Mouse (Mus musculus) naive thymus-derived CD4-positive, alpha-beta T cell, adult 2 months (primary cell): Measurements from ENCODE around the gene Inafm1.
"Not testable (repeated sequence)": the region's sequence is repeated elsewhere in the genome, so short reads cannot be mapped to it uniquely, and the experiment has no call there.

Experiments used
- DNase-seq: peaks from one replicate; pipeline ENCODE4 v3.0.0-alpha.2; 2011; ENCODE audit warnings: low read depth

Inafm1 gene

DNA sequence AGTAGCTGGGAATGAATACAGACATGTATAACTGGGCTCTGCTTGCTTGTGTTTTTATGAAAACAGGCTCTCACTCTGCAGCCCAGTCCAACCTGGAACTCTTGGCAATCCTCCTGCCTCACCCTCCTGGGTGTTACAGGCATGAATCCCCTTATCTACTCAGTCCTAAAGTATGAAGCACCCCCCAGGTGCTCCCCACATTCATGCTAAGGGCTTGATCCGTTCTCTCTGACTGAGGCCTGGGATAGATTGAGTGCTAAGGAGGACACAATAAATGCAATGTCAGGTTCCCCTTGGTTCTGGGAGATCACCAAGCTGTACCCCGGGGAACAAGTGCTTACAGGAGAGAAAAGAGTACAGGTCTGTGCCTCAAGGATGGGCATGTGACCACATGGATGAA, 24.2 kb upstream of the Inafm1 start:
- no peak for DNase-seq

DNA sequence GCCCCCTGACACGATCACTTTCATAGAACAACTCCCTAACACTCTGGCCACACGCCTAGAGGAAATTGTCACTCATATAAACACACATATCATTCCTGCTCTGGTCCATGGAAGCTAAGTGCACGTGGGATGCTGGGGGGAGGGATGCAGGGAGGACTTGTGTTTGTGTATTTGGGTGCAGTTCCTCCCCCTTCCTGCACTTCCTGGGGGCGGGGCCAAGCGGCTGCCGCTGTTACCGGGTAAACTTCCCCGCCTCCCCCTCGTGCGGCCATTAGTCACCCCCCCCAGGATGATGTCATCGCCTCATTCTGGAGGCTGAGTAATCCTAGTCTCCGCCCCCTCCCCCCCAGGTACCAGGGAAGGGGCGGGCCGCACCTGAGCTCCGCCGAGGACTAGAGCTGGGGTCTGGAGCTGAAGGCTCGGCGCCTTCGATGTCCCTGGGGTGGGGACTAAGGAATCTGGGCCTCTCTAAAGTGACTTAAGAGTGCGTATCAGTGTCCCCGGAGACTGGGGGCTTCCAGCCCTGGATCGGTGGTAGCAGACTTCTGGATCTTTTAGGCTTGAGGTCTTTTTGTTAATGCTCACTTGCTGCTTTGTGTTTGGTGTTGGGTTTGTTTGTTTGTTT, 23.5 kb upstream of the Inafm1 start:
- peak; percentile 97 for DNase-seq

DNA sequence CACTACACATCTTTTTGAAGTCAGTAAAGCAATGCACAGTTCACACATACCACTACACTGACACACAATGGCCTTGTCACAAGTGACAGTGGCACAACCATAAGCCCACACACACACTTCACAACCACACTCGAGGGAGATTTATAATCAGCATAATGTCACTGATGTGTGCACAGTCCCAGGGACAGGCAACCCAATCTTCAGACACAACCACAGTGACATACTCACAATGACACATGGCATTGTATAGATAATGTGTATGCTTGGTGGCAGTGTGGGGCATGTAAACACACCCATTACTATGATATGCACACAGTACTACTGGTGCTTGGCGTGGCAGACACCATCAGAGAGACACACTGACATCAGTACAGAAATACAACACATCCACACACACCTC, 22.7 kb upstream of the Inafm1 start:
- DNase-seq = peak; percentile 55

DNA sequence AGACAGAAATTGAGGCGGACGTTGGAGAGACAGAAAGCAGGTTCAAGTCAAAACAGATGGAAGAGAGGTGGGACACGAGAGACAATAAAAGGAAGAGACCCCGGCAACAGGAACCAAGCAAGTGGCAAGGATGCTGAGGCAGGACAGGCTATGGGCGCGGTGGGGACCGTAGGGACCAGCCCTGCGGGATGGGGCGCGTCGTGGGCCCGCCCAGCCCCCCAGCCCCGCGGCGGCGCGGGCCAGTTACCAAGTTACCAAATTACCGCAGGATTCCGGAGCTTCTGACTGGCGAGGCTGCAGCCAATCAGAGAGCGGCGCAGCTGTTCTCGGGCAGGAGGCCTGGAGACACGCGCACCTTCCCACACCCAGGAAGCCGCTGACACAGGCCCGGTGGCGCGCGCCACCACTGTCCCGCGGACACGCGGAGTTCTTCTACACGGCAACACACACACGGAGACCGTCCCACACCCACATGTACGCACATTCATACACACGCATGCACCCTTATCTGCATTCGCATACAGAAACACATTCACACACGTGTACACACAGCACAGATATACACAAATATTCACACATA, 22.0 kb upstream of the Inafm1 start:
- peak; percentile 93 for DNase-seq

DNA sequence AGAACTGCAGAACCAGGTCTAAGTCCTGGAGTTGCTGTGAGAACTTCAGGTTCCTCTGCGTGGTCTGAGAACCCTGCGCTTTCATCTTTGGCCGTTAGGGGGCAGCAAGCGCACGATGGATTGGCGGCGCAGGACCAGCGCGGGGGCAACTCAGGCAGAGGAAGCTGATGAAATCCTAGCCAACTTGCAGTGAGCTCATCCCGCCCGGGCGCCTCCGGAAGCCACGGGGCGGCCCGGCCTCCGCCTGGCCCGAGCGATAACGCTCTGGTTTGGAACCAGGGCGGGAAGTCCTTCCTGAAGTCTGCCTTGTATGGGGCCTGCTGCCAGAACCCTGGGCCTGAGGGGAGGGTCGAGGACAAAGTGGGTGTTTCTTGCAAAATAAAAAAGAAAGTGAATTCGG, 21.4 kb upstream of the Inafm1 start:
- DNase-seq = peak; percentile 97

DNA sequence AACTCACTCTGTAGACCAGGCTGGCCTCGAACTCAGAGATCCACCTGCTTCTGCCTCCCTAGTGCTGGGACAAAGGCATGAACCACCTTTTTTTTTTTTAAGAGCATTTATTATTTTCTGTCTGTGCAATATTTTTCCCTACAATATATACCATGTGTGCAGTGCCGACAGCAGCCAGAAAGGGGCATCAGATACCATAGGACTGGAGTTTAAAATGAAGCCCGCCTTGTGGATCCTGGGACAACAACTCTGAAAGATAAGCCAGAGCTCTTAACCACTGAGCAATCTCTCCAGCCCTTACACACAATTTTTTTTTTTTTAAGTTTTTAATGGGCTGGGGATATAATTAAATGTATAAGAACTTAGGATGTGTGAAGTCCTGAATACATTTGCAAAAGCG, 20.9 kb upstream of the Inafm1 start:
- DNase-seq = peak; percentile 79

DNA sequence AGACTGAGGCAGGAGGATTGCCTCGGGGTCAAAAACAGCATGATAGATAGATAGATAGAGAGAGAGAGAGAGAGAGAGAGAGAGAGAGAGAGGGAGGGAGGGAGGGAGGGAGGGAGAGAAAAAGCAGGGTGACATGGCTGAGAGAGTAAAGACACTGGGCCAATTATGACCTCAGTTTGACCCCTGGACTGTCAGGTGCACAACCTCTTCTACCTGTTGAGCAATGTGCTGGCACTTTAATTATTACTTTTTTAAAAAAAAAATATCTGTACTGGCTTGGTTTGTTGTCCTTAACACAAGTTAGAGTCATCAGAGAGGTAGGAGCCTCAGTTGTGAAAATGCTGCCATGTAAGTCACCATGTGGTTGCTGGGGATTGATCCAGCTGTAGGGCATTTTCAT, 14.4 kb upstream of the Inafm1 start:
- DNase-seq = no peak

DNA sequence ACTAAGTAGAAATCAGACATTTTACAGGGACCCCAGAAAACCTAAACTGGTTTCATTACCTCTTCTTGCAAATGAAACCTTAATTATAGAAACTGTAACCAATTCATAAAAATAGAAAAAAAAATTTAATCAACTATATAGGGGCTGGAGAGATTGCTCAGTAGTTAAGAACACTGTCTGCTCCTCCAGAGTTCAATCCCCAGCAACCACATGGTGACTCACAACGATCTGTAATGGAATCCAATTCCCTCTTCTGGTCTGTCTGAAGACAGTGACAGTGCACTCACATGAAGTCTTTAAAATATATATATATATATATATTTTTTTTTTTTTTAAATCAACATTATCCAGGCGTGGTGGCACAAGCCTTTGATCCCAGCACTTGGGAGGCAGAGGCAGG, 13.6 kb upstream of the Inafm1 start:
- no peak for DNase-seq

DNA sequence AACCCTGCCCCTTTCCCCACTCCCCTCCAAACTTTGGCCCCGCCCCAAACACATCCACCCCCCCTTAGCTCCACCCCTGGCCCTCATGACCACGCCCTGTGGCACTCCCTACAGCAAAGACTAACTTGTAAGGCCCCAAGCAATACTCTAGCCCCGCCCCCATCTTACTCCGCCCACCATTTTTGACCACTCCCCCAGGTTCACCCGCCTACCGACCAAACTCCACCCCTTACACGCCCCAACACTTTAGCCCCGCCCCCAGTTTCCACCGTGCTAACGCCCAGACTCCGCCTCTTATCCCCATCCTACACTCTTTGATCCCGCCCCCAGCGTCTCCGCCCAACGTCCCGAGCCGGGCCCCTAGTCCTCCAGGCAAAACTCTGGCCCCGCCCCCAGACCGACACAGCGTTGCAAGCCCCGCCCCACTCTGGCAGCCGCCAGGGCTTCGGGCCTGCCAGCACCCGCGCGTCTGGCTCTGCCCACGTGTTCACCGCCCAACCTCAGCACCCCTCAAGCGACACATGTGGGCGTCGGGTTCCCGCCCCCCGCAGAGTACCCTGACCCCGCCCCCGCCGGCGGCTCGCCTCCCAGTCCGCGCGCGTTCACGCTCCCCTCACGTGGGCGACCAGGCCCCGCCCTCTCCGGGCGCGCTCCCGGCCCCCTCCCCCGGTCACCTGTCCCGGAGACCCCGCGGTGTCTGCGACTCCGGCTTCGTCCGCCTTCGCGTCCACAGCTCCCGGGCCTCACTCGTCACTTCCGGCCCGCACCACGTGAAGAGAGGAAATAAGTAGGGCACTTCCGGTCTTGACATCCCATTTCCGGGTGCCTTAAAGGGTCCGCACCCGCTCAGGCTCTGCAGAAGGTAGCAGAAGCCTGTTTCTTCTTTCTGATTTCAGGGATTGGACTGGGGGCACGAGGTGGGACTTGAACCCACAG, 12.9 kb upstream of the Inafm1 start, which contains the start of gene Ccdc9:
Gene Ccdc9, minus strand, starts transcription at position 770 of the 936 bp plus-strand sequence.
- peak; percentile 98 for DNase-seq

DNA sequence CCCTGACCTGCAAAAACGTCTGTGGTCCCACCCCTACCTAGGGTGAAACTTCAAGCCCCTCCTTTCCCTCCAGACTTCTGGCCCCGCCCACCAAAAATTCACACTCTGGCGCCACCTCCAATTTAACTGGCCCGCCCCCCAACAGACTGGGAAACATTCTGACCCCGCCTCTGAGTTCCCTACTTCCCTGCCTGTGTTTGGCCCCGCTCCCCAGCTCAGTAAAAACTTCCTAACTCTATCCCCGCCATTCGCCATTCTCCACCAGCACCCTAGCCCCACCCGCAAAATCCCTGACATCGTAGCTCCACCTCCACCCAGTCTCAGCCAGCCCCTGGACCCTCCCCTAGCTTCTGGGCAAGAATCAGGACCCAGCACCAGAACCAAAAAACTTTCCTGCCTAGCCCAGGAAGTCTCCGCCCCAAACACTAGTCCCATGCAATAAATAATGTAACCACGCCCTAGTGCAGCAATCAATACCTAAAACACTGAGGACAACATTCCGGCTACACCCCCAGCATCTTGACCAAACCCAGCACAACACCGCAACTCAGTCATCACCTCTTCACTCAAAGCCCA, 12.1 kb upstream of the Inafm1 start:
- peak; percentile 61 for DNase-seq

DNA sequence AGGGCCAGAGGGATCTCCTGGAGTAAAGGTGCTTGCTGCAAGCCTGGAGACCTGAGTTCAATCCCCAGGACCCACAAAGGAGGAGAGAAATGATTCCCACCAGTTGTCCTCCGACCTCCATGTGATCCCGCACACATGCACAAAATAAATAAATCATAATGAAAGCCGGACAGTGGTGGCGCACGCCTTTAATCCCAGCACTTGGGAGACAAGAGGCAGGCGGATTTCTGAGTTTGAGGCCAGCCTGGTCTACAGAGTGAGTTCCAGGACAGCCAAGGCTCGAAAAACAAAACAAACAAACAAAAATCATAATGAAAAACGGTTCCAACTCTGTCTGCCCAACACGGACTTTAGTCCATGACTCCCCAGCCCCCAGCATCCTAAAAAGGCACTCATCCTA, 11.5 kb upstream of the Inafm1 start:
- DNase-seq = no peak

DNA sequence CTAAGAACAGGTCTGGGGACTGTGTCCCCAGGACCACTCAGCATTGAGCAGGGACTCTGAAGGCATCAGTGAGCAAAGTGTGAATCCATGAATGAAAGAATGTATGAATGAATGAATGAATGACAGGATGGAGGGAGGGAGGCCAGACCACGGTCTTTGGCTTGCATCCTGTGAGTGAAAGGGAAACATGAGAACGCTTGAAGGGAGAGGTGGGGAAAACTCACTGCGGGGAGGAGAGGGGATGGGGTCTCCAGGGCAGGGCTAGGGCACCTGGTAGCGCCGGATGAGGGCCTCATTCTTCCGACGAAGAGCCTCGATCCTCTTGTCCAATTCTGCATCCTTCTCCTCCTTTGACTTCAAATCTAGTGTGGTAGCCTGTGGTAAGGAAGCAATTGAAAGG, 10.6 kb upstream of the Inafm1 start:
- no peak for DNase-seq

DNA sequence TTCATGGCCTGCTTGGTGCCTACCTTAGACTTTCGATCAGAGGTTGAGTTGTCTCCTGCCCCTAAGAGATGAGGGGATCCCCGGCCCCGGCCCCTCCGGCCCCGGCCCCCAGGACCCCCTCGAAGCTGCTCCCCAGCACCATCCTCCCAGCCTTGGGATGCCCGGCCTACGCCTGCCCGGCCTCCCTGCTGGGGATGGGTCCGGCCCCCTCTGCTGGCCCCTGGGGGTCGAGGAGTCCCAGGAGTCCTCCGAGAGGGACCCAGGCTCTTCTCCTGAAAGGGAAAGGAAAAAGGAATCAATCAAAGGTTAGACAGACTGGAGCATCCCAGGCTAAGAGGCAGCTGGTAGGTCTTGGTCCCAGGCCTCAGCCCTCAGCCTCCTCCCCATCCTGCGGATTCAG, 8.9 kb upstream of the Inafm1 start:
- no peak for DNase-seq

DNA sequence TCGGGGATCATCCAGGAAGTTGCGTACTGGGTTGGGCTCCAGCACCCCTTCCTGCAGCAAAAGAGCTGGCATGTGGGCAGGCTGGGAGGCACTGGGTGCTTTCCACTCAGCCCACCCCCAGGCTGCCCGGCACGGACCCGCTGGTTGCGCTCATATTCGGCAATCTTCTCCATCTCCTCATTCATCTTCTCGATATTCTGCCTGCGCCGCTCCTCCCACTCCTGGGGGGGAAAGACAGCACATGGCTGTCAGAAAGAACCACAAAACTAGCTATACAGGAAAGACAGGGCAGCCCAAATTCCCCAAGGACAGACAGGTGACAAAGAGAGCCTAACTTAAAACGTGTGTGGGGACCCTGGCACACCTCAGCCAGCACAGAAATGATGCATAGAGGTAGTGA, 7.3 kb upstream of the Inafm1 start:
- peak; percentile 3 for DNase-seq

DNA sequence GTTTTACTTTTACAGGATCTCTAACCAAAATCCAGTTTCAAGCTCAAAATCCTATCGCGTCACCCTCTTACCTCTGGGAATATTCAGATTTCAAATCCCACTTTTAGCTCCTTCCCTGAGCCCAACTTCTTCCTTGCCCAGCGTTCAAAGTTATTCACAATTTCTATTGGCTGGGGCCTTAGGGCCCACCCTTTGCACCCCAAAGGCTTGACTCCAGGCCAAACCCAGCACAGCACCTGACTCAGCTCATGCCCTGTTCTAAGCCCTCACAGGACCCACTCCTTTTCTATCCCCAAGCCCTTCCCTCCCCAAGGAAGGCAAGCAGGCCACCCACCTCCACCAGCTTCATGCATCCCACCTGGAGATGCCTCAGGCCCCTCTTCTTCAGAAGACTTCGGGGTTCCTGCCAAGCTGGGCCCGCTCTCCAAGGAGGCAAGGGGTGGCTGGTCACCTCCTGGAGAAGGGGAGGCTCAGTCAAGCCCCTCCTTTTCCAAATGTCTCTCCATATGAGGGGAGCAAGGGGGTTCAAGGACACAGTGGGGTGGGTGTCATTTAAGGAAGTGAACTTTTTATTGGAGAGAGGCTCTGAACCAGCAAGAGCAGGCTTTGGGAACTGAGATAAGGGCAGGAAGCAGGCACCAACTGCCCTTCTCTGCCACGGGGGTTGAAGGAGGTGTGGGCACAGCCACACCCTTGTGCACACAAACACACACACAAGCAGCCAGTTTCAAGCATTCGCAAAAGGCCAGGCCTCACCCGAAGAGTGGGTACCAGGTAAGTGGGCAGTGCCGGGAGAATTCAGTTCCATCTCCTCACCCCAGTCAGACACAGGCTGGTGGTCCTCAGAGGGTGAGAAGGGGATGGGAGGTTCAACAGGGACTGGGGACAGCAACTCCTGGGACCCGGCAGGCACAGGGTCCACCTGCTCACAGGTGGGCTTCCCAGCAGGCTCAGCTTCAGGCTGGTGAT, 1.8 kb upstream of the Inafm1 start:
- DNase-seq = peak; percentile 13

DNA sequence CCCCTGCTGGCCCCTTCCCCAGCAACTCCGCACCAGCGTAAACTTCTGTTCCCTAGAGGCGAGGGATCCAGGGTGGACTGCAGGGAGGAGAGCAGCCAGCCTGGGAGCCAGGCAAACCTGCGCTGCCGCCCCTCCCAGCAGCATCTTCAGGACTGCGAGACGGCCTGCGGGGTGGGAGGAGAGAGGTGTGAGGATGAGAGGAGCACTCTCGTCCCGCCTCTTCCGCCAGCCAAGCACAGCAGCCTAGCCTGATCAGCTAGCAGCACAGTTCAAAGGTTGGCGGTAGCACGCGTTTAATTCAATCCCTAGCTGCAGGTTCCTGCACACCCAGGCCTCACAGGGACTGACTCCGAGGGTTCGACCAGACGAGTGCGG, 336 bp upstream of the Inafm1 start:
- peak; percentile 94 for DNase-seq

DNA sequence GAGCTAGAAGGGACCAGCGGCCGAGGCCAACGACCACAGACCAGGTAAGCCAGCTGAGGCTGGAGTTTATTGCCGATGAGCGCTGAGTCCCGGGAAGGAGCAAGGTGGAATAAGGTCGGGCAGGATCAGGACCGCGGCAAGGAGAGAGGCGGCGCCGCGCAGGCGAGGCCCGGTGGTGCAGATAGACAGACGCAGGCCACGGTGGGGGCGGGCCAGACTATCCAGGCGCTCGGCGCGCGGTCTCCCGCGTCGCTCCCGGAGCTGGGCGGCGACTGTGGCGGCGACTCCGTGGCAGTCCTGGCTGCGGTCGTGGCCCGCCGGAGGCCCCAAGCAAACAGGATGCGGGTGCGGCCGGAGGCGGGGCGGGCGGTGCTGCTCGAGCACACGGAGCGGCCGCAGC, 736 bp downstream of the Inafm1 start:
- DNase-seq = no peak

DNA sequence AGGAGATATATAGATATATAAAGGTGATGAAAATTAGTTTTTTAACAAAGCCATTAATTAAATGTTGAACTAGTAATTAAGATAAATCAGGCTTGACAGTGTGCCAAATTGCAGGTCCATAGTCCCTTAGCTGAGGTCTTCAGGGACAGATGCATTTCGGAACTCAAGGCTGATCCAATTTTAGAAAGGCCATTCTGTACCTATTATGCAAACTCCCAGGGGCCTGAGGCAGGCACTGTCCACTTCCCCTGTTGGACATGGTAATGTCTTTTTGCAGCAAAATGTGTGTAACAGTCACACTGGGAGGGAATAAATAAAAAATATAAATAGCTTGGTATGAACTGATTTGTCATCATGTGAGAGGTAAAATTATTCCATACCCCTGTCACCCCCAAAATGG, 2.3 kb downstream of the Inafm1 start:
- DNase-seq = no peak

DNA sequence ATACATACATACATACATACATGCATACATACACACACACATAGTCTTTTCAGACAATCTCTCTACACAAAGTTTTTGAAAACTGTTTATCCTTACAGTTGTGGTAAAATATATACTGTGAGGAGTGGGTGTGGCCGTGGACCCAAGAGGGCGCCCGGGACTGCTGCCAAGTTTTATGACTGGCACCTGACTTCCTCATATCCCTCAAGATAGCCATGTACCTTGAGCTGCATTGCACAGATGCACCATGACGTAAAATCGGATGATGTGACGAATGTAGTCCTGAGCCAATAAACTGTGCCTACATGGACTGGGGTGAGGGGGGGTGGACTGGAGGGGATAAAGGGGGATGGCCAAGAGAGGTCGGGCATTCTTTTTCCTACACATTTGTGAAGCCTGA, 6.8 kb downstream of the Inafm1 start:
- DNase-seq = not testable (repeated sequence)

DNA sequence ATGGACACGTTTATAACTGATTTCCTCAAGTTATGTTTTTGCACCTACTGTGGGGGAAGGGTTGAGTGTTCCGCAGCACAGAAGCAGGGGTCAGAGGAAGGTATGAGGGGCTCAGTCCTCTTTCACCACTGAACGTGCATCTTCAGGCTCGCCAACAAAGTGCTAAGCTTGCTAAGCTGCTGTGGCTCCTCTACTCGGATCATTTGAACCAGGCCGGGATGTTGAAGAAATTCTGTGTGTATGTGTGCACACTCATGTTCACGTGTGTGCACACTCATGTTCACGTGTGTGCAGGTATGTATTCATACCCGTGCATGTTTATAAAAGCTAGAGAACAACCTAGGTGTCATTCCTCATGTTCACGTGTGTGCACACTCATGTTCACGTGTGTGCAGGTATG, 7.6 kb downstream of the Inafm1 start:
- no peak for DNase-seq

DNA sequence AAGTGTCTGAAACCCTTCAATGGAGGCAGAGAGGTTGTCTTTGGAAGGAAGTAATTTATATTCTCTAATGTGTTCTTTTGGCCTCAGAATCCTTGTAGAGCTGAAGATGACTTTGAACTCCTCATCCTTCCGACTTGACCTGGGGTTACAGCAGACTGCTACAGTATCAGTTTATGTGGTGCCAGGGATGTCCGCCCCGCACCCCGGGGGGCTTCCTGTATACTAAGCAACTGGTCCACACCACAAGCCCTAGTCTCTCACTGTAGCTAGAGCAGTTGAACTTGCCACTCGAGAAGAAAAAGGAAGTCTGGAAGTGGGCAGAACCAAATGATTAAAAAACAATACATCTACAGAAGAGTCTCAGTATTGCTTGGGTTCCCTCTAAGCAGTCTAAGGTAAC, 9.6 kb downstream of the Inafm1 start:
- DNase-seq = no peak
